Mouse (Mus musculus) stomach, postnatal 0 days (tissue): ENCODE data around the gene Ehhadh.

Source experiments
- CTCF ChIP-seq: IDR thresholded peaks from 2 replicates; pipeline ENCODE4 v1.5.1; 2016; ENCODE audit warnings: antibody characterized with exemption, low read depth, mild to moderate bottlenecking, moderate library complexity
- EP300 ChIP-seq: optimal IDR thresholded peaks from 2 replicates; pipeline ENCODE3; 2016; ENCODE audit warnings: antibody characterized with exemption

DNA sequence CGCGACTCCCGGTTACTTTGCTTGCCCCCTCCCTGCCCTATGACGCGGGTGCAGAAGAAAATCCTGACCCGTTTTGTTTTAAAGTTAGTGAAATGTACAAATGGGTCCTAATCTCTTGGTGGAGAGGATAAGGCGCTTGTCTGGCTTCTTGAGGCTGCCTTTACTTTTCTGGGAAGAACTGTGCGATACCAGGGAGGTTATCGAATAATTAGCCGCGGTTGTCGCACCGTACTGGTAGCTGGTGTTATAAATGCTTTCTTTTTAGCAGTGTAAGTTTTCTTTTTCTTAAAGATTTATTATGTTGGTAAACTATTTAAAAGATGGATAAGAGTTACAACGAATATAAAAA is 7.1 kb upstream of the Ehhadh start:
- TF ChIP-seq CTCF (no peak), EP300 (no peak)
